Mouse (Mus musculus): ENCODE data around the gene Fgfr2.

The Fgfr2 gene

DNA sequence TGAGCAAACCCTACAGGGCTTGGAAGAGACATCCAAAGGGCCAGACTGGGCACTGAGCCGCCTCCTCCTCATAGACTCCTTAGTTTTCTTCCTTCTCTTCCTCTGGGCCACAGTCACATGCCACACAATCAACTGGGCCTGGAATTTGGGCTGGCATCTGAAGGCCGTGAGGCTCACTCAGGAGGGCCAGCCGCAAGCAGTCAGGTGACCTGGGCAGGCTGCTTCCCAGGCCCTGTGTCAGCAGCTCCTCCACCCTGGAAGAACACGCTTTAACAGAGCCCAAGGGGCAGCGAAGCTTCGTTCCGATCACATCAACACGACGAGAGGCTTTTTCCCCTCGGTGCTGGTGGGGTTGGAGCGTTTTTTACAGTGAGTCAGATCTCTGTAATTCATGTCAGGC is 320.5 kb downstream of the Fgfr2 start:
- no peak for DNase-seq (ENCODE audit: low spot score)

DNA sequence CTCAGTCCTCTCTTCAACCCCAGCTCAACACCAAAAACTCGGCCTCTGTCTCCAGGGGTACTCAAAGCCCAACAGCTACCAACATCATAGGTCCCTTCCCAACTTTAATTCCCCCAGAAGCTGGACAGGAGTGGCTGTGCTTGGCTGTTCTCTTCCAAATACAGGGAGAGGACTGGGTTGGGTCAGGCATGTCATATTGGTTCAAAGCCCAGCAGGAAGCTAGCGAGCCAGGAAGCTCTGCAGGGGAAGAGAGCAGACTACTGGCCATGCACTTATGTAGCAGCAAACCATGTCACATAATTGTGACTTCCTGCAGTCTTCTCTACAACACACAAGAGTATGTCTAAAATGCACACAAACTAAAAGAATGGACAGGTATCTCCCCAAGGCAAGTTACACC is 321.1 kb downstream of the Fgfr2 start:
- peak; percentile 18 for DNase-seq (ENCODE audit: low spot score)

DNA sequence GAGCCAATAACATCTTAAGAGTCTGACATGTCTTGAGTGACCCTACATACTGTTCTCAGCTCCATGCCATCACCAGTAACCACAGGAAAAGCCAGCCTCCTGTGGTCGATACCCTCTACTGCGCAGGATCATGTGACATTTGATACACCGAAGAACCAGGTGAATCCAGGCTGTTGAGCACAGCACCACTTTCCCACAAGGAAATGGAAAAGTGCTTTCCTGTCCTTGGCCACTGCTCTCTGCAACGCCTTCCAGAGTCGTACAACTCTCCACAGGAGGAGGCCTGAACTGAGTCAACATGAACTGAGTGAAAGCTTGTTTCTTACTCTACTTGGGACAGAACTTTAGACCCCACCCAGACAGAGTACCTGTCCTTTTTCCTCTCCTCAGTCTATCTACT is 321.6 kb downstream of the Fgfr2 start:
- no peak for DNase-seq (ENCODE audit: low spot score)

DNA sequence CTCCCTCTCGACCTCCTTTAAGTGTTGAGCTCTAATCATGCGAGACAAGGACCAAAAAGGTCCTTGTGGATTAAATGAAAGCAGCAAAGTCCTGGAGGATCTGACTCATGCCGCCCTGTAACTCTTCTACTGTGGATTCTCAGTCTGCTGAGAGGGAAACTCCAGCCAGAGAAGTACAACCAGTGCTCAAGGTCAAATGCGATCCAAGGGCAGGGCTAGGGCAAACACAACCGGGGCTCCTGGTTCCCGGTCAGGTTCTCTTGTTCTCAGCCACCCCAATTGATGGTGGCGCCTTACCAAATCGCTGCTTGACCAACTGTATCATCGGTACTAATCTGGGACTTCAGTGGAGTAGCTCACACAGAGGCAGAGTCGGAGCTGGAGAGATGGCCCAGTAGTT is 322.3 kb downstream of the Fgfr2 start:
- no peak for DNase-seq (ENCODE audit: low spot score)

DNA sequence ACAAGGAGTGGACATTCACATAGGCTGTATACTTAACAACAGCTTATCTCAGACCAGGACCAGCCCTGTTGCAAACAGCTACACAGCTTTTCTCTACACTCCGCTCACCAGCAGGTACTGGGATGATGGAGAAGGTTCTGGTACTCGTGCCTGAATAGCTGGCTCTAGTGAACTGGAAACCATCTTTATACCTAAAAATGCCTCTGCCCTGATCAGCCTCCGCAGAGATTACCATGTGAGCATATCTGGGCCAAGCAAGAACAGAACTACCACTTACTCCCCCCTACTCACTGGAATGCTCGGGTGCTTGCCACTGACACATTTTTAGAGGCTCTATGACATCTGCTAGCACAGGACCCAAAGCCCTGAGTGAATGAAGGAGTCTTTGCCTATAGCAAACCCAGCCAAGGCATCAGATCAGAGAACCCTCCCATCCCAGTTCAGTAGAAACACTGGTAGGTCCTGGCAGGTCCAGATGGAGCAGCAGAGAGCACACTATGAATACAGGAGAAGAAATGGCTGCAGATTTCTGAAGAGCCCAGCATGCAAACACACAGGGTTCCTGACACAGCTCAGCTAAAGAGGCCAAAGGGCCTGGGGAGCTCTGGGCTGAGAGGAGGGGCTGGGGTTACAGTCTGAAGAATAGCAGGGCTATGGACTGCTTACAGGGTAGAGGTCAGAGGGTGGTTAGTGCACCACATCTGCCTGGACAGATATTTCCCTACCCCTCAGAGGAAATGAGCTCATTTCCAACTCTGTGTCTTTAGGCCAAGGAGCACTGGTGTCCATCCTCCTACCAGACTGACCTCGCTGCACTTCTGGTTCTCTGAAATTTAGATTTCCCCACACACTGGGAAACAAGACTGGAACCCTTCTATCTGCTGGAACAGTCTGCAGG is 323.8 kb downstream of the Fgfr2 start:
- DNase-seq (ENCODE audit: low spot score), result peak; percentile 77

DNA sequence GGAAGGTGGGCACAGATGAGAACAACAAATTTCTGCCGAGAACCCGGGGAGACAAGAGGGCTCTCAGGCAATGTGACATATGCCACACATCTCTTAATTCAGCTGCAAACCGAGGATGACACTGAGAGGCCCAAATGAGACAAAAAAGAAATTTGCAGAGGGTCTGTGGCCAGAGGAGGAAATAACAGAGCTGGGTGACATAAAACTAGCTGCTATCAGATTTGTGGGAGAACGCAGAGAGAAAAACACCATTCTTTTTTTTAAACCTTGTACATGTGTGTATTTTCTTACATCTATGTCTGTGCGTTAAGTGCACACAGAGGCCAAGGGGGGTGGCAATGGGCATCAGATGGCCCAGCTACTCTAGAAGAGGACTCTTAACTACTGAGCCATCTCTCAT is 328.0 kb downstream of the Fgfr2 start:
- no peak for DNase-seq (ENCODE audit: low spot score)

DNA sequence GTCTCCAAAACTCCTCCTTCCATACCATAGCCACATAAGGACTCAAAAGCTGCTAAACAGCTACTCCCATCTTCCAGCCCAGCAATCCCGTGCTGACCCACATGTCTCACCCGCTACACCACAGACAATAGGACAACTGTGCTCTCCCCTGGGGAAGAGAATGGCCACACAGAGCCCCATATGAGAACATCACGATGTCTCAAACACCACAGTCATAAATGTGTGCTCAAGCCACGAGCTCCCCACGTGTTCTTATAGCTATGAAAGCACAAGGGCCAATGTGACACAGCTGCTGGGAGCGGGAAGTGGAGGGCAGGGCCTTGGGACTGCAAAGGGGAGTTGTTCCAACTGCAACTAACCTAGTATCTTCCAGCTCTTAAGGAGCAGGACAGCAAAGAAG is 329.7 kb downstream of the Fgfr2 start:
- DNase-seq (ENCODE audit: low spot score), result no peak

DNA sequence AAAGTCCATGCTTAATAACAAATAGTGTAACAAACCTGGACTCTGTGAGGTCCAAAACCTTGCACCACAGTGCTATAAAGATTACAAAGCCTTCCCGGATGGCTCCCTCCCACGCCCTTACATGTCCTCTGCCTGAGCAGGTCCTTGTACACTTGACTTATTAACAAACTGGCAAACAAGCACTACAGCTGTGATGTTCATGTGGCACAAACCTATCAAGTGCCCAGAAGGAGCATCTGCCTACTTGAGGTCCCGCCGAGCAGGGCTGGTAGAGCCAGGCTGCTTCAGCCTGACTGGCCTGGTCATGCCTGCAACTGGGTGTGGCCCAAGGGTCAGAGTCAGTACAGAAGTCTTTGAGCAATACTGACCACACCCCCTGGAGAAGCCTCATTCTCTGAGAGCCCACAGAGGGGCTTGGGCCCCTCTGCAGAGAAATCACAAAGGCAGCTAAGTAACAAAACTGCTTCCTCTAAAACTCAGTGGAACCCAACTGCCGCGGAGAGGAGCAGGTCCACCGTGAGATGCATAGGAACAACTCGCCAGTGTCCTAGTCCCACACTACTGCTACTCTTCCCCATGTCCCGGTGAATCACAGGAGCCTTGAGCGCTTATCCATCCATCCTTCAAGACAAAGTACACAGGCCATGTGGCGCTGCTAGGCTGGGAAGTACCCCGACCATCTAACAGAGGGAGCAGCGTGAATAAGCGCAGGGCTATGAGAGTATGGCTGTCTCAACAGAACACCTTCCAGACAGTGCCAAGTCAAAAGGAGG is 332.5 kb downstream of the Fgfr2 start:
- no peak for DNase-seq (ENCODE audit: low spot score)

DNA sequence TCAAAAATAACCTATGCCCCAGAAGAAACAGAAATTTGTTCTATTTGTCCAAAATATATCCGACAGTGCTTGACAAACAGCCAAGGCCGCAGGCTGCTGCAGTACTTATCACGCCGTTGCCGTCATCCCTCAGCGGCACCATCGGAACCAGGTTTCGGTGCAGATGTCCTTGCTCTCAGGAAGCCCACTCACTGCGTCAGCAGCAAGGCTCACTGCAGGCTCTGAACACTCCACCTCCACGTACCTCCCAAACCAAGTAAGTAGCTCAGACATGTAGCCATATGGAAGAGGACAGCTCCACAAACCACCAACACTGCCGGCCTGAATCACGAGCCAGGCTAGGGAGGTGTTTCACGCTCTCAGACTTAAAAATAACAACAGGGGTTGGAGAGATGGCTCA is 334.3 kb downstream of the Fgfr2 start:
- no peak for DNase-seq (ENCODE audit: low spot score)

DNA sequence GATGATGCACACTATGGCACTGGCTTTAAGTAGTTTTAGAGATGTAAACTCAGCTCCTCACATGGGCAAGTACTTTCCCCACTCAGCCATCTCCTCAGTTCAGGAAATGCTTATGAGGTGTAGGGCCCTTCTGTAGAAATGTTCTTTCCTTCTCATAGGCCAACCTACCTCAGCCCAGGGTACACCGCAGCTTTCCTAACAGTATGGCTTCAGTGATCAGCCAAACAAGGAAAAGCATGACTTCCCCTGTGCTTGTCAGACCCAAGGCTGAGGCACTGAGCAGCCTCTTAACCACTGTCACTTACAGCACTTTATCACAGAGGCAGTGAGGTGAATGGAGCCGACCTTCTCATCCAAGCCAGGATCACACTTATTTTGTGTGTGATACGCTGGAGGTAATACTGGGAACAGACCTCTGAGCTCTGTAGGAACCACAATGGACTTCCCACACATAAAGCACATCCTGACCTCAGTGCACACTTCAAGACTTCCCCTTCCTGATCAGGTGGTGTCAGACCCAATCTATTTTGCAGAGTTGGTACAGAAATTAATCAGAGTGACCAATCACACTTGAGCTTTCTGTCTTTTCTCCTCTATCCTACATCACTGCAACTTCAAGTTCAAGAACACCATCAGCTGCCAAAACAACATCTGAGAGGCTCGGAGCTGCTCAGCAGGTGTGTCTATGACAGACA is 335.5 kb downstream of the Fgfr2 start:
- no peak for DNase-seq (ENCODE audit: low spot score)

DNA sequence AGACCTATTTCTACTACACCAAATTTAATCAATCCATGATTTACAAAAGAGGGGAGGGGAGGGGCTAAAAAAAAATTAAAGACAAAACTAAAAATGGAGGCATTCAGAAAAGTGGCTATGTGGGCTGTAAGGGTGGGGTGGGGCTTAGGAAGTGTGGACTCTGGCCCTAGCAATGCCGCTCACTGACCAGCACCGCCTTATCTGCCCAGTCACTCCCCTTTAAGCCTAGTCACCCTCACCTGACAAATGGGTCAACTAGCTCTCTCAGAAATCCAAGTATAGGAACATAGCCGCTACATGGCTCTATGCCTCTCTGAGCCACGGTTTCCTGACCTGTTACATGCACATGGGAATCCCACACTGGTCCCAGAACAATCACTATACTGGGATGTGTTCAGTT is 336.1 kb downstream of the Fgfr2 start:
- DNase-seq (ENCODE audit: low spot score), result no peak

DNA sequence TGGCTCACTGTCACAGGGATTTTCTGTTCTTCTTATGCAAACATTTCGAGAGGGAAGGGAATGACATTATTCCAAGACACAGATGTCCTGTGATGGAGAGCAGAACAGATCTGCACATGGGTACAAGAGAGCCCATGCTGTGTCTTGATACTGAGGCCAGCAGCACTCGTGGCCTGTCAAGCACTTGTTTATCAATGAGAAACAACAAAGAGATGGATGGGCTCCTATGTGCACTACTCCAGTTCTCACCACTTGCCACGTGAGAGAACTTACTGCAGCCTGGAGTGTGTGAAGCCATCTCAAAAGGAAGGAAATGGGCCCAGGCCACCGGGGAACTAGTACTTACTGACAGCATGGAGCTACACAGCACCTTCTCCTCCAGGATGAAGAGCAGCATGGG is 336.6 kb downstream of the Fgfr2 start:
- no peak for DNase-seq (ENCODE audit: low spot score)

DNA sequence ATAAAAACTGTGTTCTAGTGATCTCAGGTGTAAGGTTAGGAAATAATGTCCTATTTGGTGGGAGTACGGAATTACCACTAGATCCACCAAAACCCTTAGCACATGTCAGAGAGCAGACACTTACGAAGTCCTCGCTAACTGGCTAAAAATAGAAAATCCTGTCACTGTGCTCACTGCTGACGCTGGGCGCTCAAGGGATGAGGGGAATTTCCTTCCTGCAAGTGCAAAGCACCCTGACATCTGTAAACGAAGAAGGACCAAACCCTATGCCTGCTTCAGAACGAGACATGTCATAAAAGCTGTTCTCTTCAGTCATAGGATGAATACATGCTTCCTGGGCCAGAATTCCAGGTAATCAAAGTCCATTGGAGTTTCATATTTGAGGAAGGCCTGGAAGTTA is 337.1 kb downstream of the Fgfr2 start:
- no peak for DNase-seq (ENCODE audit: low spot score)

DNA sequence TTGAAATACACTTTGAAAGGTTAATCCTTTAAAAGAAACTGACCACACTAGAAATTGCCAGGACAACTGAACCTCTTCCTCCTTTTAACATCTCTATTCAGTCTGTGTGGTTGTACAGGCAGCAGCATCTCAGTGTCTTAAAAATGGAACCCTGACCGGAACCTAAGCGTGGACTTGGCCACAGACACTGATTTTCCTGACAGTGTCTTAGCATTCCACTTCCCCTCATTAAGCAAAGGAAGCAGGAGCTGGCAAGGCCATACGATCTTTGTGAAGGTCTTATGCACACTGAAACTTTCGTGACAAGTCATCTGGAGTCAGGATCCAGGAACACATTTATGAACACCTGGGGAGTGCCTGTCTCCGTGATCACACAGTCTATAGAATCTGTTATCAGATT is 339.0 kb downstream of the Fgfr2 start:
- DNase-seq (ENCODE audit: low spot score), result no peak

DNA sequence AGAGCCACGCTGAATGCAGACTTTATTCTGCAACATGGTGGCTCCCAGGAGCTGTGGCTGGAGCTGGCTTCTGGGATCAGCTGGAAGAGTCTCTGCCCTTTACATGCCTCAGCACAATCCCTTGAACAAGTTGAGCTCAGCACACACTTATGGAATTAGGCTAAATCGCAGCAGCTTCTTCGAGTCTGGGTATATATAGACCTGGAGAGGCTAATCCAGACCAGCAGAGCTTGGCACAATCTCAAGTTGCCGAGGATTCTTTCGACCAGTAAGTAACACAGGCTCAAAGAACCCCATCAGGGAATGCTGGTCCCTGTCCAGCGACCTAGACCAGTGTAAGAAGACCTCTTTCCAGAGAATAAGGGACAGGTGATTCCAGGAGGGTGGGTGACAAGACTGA is 341.3 kb downstream of the Fgfr2 start:
- DNase-seq (ENCODE audit: low spot score), result no peak

DNA sequence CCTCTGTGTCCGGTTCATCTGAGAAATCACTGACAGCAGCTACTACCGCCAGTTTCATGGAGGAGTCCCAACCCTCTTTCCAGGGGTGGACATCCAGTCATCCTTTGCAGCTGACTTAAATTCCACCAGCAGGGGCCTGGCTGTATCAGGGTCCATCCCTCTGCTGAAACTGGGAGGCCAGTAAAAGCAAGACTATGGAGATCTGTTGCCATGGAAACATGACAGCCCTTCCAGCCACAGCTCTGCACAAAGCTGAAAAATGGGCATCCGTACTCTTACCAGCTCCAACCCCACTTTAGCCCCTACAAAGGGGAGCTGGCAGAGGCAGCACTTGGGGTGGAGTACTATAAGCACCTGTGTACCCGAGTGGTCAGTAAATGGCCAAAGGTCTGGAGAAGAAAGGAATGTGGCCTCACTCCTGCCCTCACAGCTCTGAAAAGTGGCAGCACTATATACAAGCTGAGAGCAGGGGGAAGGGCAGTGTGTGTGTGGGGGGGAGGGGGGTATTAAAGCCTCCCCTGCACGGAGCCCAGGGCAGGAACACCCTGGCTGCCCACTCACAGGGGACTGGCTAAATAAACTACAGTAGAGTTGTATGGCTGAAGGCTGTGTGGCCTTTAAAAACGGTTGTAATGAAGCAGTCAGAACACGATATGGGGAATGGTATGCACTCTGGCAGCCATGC is 341.9 kb downstream of the Fgfr2 start:
- no peak for DNase-seq (ENCODE audit: low spot score)

DNA sequence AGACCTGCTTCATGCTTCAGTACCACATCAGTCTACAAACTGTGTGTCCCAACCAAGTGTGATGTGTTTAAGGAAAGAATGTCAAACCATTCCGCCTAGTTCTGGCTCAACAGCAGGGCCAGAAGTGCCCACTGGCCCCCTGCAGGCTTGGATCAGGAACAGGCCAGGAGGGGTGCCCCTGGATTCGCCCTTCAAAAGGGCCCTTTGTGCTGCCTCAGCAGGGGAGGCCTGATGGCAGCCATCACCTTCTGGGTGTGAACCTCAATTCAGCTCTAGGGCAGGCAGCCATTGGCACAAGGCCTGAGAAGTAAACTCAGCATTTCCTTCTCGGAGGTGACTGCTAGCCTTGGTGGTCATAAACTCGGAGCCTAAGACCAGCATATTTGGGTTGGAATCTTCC is 342.5 kb downstream of the Fgfr2 start:
- DNase-seq (ENCODE audit: low spot score), result no peak

DNA sequence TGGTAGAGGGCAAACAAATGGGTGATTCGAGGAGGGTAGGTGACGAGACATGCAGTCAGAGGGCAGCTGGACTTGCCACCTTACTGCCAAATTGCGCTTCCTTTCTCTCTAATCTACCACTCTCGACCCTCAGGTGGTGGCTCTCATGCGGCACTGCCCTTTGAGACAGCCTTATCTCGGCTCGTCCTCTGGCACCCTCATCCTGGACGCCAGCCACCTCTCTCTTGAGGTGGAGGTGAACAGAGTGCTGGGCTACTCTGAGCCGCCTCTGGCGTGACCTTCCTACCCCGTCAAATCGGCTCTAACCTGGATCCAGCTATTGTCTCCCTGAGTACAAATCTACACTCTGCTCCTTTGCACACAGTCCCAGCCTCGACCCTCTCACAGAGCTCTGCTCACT is 344.5 kb downstream of the Fgfr2 start:
- no peak for DNase-seq (ENCODE audit: low spot score)

DNA sequence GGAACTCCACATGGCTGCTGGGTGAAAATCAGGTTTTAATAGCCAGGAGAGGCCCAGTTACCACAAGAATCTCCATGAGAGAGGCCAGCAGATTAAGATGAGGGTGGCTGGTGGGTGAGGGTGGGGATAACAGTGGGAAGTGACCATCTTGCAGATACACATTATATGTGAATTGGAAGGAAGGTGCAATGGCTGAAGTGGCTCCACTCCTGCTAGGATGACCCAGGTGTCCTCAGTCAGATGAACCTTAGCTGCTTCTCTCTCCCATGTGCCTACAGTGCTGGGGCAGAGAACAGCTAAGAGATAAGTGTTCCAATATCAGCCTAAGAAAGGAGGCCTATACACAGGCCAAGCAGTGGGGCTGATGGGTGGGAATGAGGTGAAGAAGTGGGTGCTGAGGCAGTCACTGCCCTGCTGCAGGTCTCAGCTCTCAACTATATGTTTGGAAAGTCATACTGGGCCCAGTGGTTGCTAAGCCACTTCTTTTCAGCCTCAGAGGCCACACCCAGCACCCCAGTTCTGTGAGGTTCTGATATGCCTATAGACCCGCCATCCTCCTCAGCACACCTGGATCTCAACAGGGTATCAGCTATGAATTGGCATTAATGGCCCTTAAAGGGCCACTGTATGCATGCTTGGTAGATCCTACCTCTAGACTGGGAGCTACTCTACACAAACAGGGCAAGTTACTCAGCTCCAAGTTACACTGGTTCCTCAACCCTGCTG is 345.3 kb downstream of the Fgfr2 start:
- no peak for DNase-seq (ENCODE audit: low spot score)

DNA sequence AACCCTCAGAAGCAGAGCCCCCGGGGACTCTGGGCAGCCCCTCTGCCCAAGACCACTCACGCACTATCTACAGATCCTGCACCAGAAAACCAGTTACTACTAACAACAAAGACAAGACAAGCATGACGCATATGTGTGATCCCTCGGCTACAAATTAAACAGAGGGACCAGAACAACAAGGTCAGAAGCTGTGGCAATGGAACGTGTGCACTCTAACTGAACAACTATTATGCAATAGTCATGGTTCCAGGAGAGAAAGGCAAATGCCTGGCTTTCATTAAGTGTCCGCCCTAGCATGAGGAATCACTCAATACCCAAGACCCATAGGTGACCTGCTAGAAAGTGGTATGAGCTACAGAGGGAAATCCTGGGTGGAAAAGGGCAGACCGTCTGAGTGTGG is 346.0 kb downstream of the Fgfr2 start:
- DNase-seq (ENCODE audit: low spot score), result no peak

DNA sequence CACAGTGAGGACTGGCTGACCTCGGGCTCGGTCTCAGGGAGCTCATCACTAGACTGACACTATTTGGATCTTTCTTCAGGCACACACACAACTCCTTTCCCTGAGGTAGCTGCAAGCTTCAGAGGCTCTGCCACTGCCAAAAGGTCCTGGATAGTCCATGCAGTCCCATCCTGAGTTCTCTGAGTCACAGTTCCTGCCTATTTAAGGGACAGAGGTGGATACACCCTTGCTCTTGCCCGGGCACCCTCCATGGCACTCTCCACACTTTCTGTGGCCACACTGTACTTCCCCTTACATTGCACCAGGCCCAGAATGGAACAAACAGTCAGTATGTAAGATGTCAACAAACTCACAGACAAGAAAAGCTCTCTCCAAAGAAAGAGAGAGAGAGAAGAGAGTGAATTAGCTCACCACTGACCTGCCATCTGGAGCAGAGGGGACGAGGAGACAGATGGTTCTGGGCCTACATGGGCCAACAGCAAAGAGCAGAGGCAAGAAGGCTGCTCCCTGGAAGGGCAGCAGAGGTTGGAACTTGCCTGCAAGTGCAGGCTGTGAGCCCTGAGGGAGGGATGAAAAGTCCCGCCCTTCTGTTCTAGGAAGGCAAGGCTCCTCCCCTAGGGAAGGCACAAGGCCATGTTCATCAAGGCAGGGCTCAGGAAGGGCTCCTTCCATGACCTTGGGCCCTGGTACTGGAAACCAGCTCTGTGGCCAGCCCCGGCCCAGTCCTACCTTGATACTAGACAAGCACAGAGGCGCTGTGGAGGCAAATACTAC is 346.6 kb downstream of the Fgfr2 start:
- DNase-seq (ENCODE audit: low spot score), result peak; percentile 84

Measured in adipocyte (in vitro differentiated cells).